Mouse (Mus musculus) retina, postnatal 1 day (tissue): Measurements from ENCODE around the gene Muc3.
"Not testable (repeated sequence)": the region's sequence is repeated elsewhere in the genome, so short reads cannot be mapped to it uniquely, and the experiment has no call there.

ENCODE experiments used
- DNase-seq: peaks from one replicate; pipeline ENCODE4 v3.0.0-alpha.2; 2012

Muc3 gene

GRCm38 (mm10) chr5:137121280-137121679 is 27.8 kb downstream of the Muc3 start:
- no peak for DNase-seq

- DNase-seq = no peak
Measured at GRCm38 (mm10) chr5:137118878-137119277, 30.2 kb downstream of the Muc3 start.

GRCm38 (mm10) chr5:137117994-137118393 is 31.1 kb downstream of the Muc3 start:
- not testable (repeated sequence) for DNase-seq

GRCm38 (mm10) chr5:137116987-137117386 is 32.1 kb downstream of the Muc3 start:
- DNase-seq = no peak

GRCm38 (mm10) chr5:137115866-137116847 is 33.0 kb downstream of the Muc3 start, which contains the start of gene Trim56:
TSS of gene Trim56 (minus strand) at chr5:137116209.
- peak; percentile 74 for DNase-seq

- DNase-seq = no peak
Measured at GRCm38 (mm10) chr5:137114891-137115561, 34.1 kb downstream of the Muc3 start.

- no peak for DNase-seq
Measured at GRCm38 (mm10) chr5:137111542-137112408, 37.3 kb downstream of the Muc3 start.

GRCm38 (mm10) chr5:137110863-137111262 is 38.3 kb downstream of the Muc3 start:
- DNase-seq = no peak

GRCm38 (mm10) chr5:137109941-137110593 is 39.1 kb downstream of the Muc3 start:
- no peak for DNase-seq

GRCm38 (mm10) chr5:137108111-137108510 is 41.0 kb downstream of the Muc3 start:
- DNase-seq = no peak

- no peak for DNase-seq
Measured at GRCm38 (mm10) chr5:137107670-137108069, 41.5 kb downstream of the Muc3 start.

GRCm38 (mm10) chr5:137107024-137107423 is 42.1 kb downstream of the Muc3 start:
- peak; percentile 88 for DNase-seq

- DNase-seq = no peak
Measured at GRCm38 (mm10) chr5:137106434-137106833, 42.7 kb downstream of the Muc3 start.

- DNase-seq = no peak
Measured at GRCm38 (mm10) chr5:137103969-137104368, 45.2 kb downstream of the Muc3 start.

- DNase-seq = peak; percentile 18
Measured at GRCm38 (mm10) chr5:137102575-137103522, 46.3 kb downstream of the Muc3 start.

- DNase-seq = no peak
Measured at GRCm38 (mm10) chr5:137102078-137102477, 47.0 kb downstream of the Muc3 start.

GRCm38 (mm10) chr5:137100660-137101059 is 48.5 kb downstream of the Muc3 start:
- DNase-seq = no peak

- no peak for DNase-seq
Measured at GRCm38 (mm10) chr5:137098418-137098817, 50.7 kb downstream of the Muc3 start.

GRCm38 (mm10) chr5:137096037-137096436 is 53.1 kb downstream of the Muc3 start:
- DNase-seq = no peak

- no peak for DNase-seq
Measured at GRCm38 (mm10) chr5:137095135-137095534, 54.0 kb downstream of the Muc3 start.

- DNase-seq = no peak
Measured at GRCm38 (mm10) chr5:137093720-137094119, 55.4 kb downstream of the Muc3 start.
